Mouse (Mus musculus) layer of hippocampus, adult 18-20 months (tissue): ENCODE measurements around the gene Vamp2. TPM values are rescaled to one million over a fixed set of nuclear protein-coding genes. Genes with fewer than 3 reads are reported as not detected.

Experiments used
- DNase-seq, 2 experiments: peaks; one replicate each; pipeline ENCODE4 v3.0.0; 2022; ENCODE audit warnings: low spot score in 2 of 2
- total RNA-seq, 2 experiments: library from RNA; stranded (reverse); gene quantifications; 2 replicates each; pipeline ENCODE4 v1.2.3; 2021

Vamp2 gene
- total RNA-seq, 2 experiments from 2014 or later = 995 to 1,010 TPM

DNA sequence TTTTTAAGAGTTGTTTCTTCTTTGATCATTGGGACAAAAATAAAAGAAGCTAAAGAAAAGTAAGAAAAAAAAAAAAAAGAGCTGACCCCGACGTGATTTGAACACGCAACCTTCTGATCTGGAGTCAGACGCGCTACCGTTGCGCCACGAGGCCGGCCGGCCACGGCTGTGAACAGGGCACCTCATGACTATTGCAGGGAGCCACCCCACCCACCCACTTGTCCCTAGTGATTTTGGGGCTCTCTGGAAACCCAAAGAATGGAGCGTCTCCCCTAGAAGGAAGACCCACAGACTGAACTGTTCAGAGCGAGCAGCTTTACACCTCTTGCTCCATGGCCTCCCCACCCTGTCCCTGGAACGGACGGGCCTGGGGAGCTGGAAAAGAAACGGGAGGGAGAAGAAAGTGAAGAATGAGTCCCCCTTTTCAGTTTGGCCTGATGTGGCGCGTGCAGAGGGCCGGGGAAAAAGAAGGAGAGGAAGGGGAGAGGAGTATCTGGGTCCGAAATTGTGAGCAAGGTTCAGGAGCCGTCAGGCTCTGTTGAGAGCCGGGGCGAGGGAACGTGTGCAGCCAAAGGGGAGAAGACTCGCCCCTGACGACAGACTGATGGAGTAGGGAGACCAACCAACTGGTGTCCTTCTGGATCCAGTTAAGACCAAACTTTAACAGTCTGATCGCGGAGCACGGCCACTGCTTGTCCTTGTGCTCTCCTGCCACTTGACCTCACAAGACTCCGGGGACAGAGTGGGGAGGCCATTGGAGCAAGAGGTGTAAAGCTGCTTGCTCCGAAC lies 24.7 kb upstream of the Vamp2 start:
- peak; percentile 60 to 84 for DNase-seq

DNA sequence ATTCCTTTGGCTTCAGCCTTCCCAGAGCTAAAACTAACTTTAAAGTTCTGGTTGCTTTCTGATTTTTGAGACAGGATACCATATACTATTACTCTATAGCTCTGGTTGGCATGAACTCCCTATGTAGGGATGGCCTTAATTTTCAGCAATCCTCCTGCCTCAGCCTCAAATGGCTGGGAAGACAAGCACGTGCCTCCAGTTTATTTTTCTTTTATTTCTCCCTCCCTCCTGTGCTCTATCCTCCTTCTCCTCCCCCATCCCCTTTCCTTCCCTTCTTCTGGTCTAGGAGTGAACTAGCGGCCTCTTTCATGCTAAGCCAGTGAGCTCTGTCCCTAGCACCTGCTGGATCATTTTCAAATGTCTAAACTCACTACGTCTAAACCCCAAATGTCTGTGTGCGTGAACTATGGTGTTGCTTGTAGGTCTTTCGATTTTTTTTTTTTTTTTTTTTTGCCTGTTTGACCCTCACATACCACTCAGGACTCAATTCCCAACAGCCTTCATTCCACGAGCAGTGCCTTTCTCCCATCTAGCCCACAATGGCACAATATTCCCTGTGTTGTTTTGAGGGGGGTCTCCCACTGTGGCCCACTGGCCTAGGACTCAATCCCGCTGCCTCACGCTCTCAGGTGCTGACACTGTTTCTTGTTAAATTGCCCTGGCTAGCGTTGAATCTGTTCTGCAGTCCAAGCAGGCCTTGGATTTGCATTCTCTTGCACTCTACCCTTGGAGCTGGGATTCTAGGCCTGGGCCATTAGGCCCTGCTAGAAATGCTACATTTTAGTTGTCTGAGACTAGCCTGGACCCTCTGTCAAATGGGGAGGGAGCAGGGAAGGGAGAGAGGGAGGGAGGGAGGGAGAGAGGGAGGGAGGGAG lies 23.8 kb upstream of the Vamp2 start:
- no peak for DNase-seq

DNA sequence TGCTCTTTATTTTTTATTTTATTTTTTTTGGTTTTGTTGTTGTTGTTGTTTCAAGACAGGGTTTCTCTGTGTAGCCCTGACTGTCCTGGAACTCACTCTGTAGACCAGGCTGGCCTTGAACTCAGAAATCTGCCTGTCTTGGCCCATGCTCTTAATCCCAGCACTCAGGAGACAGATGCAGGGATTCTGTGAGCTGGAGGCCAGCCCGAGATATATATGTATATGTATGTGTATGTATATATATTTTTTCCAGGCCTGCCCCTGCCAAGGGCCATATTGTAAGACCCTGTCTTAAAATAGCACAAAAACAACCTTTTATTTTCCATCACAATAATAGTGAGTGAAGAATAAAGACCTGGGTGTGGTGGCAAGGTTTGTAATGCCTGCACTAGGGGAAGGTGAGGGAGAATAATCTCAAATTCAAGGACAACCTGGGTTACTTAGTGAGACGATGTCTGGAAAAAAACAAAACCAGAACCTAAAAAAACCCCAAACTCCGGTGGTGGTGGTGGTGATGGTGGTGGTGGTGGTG lies 22.8 kb upstream of the Vamp2 start:
- no peak for DNase-seq

DNA sequence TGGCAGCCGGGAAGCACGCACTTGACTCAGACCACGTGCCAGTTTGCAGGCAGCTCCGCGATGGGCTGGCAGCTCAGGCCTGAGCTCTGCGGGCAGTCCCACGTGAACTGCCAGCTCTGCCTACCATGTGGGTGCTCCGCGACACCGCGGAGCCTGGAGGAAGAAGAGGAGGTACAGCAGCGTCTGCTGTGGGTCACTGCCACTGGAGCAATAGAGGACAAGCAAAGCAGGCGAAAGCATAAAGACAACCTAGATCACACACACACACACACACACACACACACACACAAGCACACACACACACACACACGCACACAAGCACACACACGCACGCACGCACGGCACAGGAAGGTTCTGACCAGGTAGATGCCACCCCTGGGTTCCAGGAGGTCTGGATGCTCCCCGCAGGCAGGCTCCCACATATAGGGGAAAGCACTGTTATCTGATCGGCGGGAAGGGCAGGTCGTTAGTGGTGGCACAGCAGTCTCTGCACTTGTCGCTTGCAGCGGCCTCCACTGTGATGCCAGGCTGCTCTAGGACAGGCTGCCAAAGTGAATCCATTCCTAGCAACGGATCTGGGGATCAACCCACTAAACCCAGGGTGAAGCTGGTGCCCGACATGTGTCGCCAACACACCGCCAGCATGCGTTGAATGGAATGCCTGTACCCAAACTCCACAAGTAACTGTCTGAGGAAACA lies 22.0 kb upstream of the Vamp2 start:
- DNase-seq = peak in 1 of 2 experiments; percentile 63

DNA sequence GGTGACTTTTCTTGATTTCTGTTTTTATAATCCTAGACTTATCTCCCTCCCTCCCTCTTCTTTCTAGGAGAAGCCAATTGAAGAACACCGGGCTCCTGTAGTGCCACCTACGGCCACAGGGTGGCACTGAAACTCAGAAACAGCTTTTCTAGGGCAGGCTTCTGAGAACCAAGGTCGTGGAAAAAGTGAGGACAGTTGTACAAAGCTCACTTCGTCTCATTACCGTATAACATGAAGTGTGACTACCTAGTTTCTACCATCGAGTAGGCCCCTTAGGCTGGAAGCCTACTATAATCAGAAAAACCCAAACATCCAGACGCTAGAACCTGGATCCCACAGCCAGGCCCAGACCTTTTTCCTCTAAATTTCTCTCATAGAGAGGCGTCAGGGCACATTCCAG lies 21.3 kb upstream of the Vamp2 start:
- peak; percentile 83 to 94 for DNase-seq

DNA sequence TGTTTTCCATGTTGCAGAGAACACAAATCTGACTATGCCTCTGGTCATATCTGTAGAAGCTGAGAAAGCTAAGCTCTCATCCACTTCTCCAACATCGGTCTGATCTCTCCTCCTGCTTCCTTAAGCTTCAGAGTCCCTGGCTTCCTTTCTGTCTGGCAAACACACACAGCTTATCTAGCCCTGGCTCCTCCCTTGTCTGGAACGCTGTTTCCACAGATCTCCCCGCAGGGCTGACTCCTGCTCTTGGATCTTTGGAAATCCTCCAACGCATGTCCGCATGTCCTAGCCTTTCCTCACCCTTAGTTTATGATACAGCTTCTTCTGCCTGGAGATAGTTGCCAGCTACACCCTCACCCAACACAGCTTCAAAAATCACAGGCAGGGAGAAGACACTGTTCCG lies 20.7 kb upstream of the Vamp2 start:
- no peak for DNase-seq

DNA sequence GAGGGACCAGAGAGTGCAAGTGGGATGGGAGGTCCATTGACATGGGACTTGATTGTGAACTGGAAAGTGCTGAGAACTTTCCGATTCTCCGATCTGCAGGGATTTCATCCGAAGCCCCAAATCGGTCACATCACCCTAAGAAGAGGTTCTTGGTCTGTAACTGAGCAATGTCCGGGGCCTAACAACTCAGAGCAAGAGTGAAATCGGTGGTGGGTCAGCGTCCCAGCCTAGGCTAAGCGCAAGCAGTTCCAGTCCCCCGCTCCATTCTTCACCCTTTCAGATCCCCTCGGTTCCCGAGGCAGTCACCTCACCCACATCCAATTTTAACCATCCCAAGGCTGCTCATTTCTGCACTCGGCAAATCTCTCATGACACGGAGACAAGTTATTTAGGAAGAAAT lies 18.2 kb upstream of the Vamp2 start:
- DNase-seq = no peak

DNA sequence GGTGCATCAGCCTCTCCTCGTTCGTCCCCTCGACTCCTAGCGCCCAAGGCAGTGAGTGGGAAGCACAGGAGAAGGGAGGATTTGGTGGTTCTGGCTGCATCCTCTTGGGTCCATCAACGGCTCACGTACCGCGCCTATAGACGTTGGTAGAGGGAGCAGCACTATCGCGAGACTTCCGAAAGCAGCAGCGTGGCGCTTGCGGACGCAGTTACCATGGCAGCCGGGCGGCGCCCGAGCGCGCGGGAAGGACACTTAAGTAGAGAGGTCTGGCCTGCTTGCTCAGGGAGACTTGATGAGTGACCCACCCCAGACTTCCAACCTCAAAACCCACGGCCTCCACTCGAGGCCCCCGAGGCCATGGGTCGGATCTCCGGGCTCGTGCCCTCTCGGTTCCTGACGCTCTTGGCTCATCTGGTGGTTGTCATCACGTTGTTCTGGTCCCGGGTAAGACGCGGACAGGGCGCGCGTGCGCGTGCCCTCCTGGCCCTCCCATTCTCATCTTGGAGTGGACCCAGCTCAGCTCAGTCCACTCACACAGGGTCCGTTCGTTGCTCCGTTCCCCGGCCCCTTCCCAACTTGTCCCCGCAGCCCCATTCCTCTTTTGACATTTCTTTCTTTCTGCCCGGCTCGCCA lies 17.6 kb upstream of the Vamp2 start, which contains the start of gene Tmem107:
Tmem107 (plus strand) TSS at position 217 of the 633 bp plus-strand sequence.
- peak; percentile 90 to 96 for DNase-seq

DNA sequence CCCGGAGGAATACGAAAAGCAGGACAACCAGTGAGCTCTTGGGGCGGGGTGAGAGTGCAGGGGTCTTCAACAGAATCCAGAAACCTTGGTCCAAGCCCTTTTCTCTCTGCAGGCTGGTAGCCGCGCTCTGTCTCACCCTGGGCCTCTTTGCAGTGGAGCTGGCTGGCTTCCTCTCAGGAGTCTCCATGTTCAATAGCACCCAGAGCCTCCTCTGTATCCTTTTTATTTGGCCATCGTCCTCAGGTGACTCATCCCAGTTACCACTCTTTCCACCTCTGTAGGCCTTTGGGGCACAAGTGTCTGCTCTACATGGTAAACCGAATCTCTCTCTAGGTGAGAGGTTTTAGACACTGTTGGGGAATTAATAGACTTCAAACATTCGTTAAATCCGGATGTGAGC lies 17.0 kb upstream of the Vamp2 start:
- DNase-seq = no peak

DNA sequence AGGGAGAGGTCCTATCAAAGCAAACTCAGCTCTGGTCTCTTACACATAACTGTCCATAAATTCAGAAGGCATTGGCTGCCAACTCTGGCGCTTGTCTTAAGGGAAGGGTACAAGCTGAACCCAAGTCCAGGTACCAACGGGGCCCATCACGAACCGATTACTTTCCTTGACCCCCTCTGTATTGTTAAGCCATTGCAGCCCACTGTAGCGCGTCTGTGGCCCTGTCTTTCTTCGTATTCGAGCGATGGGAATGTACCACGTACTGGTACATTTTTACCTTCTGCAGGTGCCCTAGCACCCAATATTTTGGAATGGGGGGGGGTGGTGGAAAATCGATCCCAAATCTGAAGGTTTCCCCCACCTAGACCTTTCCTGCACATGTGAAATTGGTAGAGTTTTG lies 16.1 kb upstream of the Vamp2 start:
- no peak for DNase-seq

DNA sequence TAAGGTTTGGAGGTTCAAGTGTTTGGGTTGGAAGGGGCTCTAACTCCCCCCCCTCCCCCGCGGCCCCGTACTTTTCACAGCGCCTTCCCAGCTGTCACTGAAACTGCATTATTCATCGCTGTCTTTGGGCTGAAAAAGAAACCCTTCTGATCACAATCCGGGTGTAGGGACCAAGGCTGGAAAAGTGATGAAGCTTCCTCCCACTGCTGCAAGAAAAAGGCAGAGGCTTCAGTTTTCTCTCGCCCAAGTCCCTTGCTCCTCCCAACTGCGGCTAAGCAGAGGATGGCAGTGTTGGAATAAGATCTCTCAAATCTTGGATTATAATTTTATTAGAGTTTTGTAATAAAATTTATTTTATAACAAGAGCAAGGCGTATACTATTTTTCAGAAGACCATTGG lies 15.6 kb upstream of the Vamp2 start:
- no peak for DNase-seq

DNA sequence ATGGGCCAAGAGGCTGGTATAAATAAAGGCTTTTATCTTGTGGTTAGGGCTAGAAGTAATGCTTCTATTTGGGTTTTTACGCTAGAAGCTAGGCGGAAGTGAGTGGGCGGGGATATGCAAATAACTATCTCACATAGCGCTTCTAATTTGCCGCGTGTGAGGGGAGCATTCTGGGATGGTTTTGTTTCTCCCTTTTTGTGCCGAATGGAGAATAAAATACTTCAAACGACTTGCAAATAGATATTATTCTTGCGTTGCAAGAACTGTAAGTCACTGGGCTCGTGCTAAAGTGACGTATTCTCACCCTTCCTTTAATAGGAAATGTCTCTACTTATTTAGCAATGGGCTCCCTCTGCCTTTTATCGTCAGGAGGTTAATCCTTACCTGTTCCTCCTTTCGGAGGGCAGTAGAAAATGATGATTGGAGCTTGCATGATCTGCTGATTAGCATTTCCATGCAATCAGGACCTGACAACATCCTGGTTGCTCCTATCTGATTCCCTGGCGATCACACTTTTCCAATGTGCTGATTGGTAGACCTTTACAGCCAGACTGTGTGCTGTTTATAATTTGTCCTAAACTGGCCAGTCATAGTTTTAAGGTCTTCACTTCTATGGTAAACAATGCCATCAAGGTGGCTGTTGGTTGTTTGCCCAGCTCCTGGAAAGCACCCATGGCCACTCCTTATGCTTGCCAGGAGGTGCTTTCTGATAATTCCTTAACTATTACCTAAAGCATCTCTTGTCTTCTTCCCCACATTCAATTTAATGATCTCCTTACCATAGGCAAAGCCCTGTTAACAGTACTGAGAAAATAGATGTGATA lies 15.0 kb upstream of the Vamp2 start:
- peak in 1 of 2 experiments; percentile 96 for DNase-seq

DNA sequence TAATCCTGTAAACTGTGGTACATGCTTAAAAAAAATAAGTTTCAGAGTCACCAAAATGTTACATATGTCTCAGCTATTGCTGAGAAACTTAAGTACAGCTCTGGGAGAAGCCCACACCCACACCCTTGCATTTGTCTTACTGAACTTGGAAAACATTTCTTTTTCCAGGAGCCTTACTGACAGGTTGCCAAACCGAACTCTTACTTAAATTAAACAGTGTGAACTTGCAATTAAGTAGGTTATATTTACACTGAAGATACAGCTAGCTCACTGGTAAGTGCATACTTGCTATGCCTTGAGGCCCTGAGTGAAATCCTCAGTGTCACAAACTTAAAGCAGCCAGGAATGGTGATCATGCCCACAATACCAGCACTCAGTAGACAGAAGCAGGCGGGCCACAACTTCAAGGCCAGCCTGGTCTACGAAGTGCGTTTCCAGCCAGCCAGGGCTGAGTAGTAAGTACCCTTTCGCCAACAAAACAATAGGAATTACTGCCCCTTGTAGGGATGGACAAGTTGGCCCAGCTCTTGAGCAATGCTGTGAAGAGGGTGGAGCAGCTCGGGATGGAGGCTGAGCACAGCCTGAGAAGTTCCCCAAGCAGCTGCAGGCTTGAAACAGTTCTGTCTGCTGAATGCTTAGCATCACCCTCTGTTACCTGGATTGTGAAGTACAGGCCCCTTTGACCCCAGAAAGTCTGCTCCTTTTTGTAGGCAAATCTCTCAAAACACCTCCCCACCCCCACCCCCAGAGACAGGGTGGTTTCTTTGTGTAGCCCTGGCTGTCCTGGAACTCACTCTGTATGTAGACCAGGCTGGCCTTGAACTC lies 14.1 kb upstream of the Vamp2 start:
- no peak for DNase-seq

DNA sequence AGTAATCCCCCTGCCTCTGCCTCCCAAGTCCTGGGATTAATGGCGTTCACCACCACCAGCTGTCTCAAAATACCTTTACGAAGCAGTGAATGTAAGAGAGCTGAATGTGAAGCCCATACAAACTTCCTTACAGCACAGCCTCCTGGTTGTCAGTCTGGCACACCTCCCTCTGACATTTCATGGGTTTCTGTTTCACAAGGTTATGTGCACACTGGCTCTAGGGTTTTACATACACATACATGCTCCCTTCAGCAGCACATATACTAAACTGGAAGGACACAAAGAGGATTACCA lies 13.6 kb upstream of the Vamp2 start:
- DNase-seq = no peak

DNA sequence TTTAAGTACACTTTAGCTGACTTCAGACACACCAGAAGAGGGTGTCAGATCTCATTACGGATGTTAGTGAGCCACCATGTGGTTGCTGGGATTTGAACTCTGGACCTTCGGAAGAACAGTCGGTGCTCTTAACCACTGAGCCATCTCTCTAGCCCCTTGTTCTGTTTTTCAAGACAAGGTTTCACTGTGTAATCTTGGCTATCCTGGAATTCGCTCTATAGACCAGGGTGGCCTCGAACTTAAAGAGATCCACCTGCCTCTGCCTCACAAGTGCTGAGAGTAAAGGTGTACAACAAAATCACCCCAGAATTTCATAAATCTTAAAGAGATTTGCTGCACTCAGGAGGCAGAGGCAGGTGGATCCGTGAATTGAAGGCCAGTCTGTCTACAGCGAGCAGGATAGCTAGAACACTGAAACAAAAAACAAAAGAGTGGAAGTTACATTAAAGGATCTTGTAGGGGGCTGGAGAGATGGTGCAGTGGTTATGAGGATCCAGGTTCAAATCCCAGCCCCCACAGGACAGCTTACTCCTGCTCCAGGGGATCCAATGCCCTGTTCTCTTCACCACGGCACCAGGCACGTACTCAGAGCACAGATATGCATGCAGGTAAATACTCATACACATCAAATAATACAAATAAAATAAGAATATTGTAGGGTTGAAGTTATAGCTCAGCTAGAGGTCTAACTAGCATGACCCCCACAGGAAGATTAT lies 12.4 kb upstream of the Vamp2 start:
- DNase-seq = no peak

DNA sequence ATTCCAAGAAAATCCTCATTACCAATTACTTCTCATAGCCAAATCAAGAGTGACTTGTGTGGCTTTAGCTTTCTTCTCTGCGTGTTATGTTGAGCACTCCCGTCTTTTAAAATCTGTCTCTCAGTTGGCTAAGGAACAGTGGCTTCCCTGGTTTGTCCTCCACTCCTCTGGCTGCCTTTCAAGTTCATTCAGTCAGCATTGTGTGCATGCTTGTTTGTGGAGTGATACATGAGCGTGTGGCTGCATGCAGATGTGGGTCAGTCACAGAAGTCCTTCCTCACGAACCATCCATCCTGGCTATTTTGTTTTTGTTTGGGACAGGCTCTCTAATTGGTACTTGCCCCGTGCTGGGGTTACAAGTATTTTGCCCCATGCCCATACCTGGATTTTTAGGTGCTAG lies 11.7 kb upstream of the Vamp2 start:
- no peak for DNase-seq

DNA sequence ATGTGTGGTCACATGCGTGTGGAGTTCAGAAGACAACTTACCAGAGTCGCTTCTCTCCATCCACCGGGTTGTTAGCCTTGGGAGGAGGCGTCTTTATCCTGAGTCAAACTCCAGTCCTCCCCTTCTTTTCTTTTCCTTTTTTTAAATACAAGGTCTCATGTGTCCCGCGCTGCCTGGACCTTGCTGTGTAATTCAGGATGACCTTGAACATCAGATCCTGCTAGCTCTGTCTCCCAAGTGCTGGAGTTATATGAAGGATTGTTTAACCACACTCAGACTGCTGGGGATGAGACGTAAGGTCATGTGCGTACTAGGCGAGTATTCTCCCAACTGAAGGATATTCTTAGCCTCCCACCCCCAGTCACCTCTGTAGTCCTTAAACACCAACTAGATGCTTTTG lies 11.0 kb upstream of the Vamp2 start:
- no peak for DNase-seq

DNA sequence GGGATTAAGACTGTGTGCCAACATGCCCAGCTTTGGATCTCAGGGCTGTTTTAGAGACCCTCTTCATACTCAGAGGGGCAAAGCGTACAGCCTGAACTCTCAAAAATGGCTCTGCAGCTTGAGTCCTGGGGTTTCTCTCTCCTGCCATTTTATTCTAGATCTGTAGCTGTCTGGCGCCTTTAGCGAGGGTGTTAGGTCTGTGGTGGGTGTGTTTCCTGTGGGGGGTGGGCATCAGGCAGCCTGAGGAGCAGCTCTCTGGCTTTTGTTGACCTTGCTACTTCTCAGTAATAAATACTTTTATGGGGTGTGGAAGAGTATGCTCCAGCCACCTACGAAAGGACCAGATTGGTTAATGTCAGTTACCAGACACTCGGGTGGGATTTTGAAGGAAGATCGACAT lies 10.2 kb upstream of the Vamp2 start:
- DNase-seq = no peak
